Mouse (Mus musculus) G1E (cell line): ENCODE results near the gene Cdc20b.

Source experiments
- CTCF ChIP-seq: IDR thresholded peaks from 2 replicates; pipeline ENCODE4 v1.5.1; 2012; ENCODE audit warnings: low read depth, low read length, inconsistent platforms, mixed read lengths
- GATA1 ChIP-seq: IDR thresholded peaks from 2 replicates; pipeline ENCODE4 v1.6.1; 2012; ENCODE audit warnings: borderline replicate concordance, low read length, inconsistent platforms, mixed read lengths

GRCm38 (mm10) chr13:112985605-112986450 is 49.1 kb upstream of the Cdc20b start:
- no peak for TF ChIP-seq CTCF
- TF ChIP-seq GATA1: no peak
